Mouse (Mus musculus): ENCODE results near the gene RPS10-NUDT3.

The RPS10-NUDT3 gene

DNA sequence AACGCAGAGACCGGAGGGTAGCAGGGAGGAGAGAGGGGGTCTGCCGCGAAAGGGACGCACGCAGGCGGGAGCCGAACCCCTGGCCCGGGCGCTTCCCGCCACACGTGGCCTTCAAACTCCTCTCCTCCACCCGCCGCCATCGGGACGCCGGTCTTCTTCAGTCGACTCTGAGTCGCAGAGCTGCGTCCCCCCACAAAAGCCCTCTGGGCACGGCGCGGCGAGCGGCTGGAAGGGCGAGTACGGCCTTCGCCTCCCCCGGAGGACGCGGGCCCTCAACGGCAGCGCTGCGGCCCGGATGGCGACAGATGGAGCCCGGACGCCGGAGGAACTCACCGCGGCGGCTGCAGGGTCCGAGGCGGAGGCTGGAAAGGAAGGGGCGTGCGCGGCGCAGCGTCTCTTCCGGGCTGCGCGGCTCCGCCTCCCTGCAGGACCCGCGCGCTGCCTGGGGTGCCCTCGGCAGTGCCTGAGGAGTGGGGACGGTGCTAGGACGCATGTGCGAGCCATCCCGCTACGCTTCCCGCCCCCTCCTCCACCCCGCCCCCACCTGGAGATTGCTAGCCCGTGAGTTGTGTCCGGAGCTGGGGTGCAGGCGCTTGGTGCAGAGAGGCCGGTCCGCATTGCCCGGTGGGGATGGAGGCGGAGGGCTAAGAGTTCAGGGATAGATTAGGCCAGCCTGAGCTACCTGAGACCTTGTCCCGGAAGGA lies at the start of gene RPS10-NUDT3:
Gene RPS10-NUDT3 (minus strand): TSS at position 352 of the 704 bp plus-strand sequence.
- peak; percentile 92 for DNase-seq (ENCODE audit: low read depth, low spot score)

DNA sequence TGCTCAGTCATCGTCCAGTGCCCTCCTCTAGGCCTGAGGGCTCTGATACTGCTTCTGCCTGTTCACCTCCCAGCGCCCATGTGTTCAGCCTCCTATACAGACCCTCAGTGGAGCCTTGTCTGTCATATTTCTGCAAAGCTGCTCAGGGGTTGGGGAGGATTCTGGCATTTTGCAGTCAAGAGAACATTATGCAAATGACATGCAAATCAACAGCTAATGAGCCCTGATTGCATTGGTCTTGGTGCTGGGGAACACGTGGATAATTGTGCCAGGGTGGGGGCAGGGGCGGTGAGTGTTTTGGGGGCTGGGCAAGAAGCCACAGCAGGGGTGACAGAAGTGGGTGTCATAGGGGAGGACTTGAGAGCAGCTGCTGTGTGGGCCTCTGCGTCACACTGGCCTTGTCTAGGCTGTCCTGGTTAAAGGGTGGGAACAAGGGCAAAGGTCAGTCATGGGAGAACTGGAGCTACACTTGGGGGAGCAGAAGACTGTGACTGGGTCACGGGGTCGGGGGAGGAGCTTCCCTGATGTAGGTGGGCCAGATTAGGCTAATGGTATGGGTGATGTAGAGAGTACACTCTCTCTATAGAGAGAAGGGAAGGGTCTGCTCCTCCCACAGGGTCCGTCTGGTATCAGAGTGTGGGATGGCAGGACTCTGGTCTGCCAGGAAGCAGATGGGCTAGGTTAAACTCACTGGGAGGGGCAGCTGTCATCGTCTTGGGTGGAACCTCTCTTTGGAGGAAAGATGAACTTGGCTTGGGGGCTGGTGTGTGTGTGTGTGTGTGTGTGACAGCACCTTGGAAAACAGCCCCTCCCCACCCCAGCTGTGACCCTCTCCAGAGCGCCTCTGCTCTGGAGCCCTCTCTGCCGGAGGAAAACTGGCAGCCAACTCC lies 44.1 kb upstream of the RPS10-NUDT3 start:
- no peak for DNase-seq (ENCODE audit: low read depth, low spot score)

- no peak for DNase-seq (ENCODE audit: low read depth, low spot score)
Observed at GRCm38 (mm10) chr17:27677756-27678155, 42.7 kb upstream of the RPS10-NUDT3 start.

DNA sequence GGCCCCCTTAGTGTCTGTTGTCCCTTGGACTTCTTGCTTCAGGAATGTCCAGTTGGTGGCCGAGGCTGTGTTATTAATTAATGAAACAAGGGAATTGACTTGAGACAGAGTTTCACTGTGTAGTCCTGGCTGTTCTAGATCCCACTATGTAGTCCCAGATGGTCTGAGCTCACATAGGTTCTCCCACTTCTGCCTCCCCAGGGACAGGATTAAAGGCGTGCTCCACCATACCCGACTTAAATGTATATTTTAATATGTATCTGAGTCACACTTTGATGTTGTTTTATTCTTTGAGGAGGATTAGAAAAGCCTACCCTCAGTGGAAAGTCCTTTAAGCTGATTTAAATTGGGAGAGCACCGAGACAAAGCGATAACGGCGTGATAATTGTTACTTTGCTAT lies 41.2 kb upstream of the RPS10-NUDT3 start:
- no peak for DNase-seq (ENCODE audit: low read depth, low spot score)

GRCm38 (mm10) chr17:27675453-27675852 lies 40.4 kb upstream of the RPS10-NUDT3 start:
- peak; percentile 75 for DNase-seq (ENCODE audit: low read depth, low spot score)

DNA sequence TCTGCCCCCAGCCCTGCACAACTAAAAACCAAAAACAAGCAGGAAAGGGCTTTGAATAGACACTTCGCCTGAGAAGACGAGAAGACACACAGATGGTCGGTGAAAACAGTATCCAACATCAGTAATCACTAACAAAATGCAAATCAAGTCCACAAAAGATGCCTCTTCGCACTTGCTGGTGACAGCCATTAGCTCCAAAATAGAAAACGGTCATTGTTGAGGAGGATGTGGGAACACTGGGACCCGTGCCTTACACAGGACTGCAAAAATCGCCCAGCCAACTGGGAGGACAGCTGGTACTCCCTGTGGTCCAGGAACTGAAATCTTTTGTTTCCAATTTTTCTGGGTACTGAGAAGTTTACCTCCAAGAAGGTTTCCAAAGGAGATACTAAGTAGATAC lies 38.9 kb upstream of the RPS10-NUDT3 start:
- DNase-seq (ENCODE audit: low read depth, low spot score): no peak

- peak; percentile 71 for DNase-seq (ENCODE audit: low read depth, low spot score)
Observed at GRCm38 (mm10) chr17:27671720-27672119, 36.7 kb upstream of the RPS10-NUDT3 start.

DNA sequence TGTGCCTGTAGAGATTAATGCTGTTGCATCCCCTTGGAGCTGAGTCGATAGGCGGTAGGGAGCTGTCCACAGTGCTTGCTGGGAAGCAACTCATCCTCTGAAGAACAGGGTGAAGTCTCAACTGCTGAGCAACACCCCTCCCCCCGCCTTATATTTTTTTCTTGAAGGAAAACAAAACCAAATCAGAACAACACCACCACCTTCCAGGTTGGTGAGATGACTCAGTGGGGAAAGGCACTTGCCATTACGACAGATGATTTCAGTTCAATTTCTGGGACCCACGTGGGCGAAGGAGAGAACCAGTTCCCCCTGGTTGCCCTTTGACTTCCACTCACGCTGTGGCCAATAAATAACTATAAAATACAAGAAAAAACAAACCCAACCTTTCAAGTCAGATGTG lies 23.7 kb upstream of the RPS10-NUDT3 start:
- DNase-seq (ENCODE audit: low read depth, low spot score): no peak

GRCm38 (mm10) chr17:27657123-27657522 lies 22.1 kb upstream of the RPS10-NUDT3 start:
- no peak for DNase-seq (ENCODE audit: low read depth, low spot score)

DNA sequence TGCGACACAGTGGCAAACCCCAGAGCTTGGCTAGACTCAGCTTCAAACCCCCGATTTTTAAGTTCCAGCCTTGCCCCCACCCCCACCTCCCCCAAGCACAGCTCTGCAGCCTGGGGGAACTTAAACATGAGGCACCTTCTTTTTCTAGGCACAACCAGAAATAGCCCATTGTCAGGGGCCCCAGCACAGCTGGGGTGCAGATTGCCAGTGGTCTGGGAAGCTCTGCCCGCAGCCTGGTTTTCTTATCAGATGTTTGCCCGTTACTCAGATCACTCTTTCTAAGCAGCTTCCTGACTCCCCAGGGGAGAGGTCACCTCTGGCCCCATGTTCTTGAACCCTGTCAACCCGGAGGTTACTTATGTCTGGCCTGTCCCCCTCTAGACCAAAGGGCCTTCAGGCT lies 21.4 kb upstream of the RPS10-NUDT3 start:
- no peak for DNase-seq (ENCODE audit: low read depth, low spot score)

- DNase-seq (ENCODE audit: low read depth, low spot score): no peak
Observed at GRCm38 (mm10) chr17:27656011-27656399, 21.0 kb upstream of the RPS10-NUDT3 start.

DNA sequence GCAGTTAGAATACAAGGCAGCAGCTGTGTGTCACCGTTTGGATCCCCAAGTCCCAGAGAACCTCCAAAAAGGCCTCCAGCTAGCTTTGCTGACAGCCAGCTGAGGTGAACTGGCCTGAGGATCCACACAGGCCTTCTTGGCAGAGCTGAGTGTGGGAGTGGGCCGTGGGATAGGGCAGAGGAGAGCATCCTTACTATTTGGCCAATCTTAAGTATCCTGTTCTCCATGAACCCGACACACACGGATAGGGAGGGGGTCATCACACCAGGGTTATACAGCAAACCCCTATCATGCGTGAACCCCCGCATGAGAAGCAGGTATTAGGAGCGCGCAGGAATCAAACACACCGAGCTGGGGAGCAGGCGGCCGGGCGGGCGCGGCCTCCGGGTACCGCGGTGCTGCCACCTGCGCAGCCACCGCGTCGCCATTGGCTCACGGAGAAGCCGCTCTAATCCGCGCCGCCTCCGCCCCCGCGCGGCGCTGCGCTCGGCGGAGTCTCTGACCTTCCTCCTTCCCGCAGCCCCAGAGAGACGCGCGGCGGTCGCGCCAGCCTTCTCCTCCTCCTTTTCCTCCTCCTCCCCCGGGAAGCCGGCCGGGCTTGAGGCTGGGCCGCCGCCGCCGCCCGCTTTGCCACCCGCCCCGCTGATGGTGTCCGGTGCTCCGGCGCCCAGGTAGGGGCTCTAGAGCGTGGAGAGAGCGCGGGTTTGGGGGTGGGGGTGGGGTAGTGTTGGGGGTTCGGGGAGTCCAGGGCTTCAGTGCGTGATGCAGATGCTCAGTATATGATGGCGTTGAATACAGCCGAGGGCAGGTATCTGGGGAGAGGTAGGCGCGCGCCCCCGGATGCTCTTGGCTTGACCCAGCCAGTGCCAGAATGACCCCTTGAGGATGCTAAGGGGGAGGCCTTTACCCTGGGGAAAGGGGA lies 20.3 kb upstream of the RPS10-NUDT3 start, which contains the start of gene Pacsin1:
Gene Pacsin1 (plus strand): TSS at position 421 of the 922 bp plus-strand sequence.
- DNase-seq (ENCODE audit: low read depth, low spot score): no peak

- no peak for DNase-seq (ENCODE audit: low read depth, low spot score)
Observed at GRCm38 (mm10) chr17:27653253-27653959, 18.4 kb upstream of the RPS10-NUDT3 start.

DNA sequence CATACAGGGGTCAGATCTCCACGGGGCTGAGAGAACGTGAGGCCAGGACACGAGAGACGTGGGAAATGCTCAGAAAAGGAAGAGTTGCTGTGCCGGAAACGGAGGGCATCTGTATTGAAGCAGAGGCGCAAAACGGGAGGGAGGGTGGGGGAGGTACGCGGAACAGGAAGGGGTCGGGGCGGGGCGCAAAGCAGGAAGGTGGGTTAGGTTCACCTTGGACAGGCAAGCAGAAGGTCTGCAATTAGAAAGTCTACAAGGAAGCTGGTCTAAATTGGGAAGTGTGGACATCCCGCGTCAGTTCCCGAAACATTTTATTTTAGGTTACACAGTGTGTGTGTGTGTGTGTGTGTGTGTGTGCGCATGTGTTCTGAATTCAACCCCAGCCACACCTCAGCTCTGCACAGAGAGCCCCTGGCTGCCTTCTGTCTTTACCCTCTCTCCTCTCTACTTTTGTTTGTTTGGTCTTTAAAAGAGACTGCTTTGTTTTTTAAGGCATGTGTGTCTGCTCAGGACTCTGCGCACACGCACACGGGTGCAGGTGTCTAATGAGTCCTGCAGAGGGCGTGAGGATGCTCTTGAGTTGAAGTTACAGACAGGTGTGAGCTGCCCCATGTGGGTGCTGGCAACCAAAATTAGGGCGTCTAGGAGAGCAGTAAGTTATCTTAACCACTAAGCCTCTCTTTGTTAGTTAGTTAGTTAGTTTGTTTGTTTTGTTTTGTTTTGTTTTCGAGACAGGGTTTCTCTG lies 17.2 kb upstream of the RPS10-NUDT3 start:
- peak; percentile 65 for DNase-seq (ENCODE audit: low read depth, low spot score)

GRCm38 (mm10) chr17:27650586-27650985 lies 15.6 kb upstream of the RPS10-NUDT3 start:
- no peak for DNase-seq (ENCODE audit: low read depth, low spot score)

- DNase-seq (ENCODE audit: low read depth, low spot score): peak; percentile 82
Observed at GRCm38 (mm10) chr17:27650160-27650559, 15.1 kb upstream of the RPS10-NUDT3 start.

- DNase-seq (ENCODE audit: low read depth, low spot score): no peak
Observed at GRCm38 (mm10) chr17:27645807-27646206, 10.8 kb upstream of the RPS10-NUDT3 start.

DNA sequence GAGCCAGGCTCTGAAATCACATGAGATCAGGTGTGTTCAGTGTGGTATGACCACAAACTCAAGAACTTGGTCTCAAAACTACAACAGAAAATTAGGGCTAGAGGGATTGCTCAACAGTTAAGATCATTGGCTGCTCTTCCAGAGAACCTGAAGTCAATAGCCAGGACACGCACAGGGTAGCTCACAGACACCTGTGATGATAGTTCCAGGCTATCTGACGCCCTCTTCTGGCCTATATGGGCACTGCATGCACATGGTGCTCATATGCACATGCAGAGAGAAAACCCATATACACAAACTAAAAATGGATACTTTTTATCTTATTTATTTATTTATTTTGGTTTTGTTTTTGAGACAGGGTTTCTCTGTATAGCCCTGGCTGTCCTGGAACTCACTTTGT lies 9.6 kb upstream of the RPS10-NUDT3 start:
- peak; percentile 77 for DNase-seq (ENCODE audit: low read depth, low spot score)

GRCm38 (mm10) chr17:27643756-27644155 lies 8.7 kb upstream of the RPS10-NUDT3 start:
- DNase-seq (ENCODE audit: low read depth, low spot score): no peak

GRCm38 (mm10) chr17:27643101-27643500 lies 8.1 kb upstream of the RPS10-NUDT3 start:
- DNase-seq (ENCODE audit: low read depth, low spot score): no peak

Data from R1 (cell line).